Mouse (Mus musculus) CH12.LX (cell line): Measurements from ENCODE around the gene Zxdc.

Source experiments
- RCOR1 ChIP-seq: conservative IDR thresholded peaks from 2 replicates; pipeline ENCODE4 v1.6.1; 2012; ENCODE audit warnings: low read depth, mild to moderate bottlenecking, inconsistent platforms, low read length, improper control_type of control experiment
- SMC3 ChIP-seq: IDR thresholded peaks from 2 replicates; pipeline ENCODE4 v1.6.1; 2011; ENCODE audit warnings: low read depth, low read length, improper control_type of control experiment

DNA sequence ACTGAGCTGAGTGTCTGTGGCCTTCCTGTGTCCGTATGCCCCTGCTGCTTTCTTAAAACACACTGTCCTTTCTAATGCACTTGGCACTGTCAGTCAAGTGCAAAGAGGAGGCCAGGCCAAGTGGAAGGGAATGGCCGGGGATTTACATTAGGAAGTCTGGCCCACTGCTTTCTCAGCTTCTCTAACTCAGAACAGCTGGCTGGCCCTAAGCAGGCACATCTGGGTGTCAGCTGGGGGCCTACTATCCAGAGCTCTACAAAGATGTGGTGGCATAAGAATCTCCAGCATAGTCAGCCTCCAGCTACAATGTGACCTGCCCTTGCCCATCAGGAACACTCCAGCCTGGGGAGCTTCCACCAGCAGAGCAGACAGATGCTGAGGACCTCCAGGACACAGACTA, 19.3 kb upstream of the Zxdc start:
- TF ChIP-seq SMC3 (no peak), RCOR1 (no peak)
